Comparison of ENCODE assay signal across 8 mouse cellular contexts in the genomic region with DNA sequence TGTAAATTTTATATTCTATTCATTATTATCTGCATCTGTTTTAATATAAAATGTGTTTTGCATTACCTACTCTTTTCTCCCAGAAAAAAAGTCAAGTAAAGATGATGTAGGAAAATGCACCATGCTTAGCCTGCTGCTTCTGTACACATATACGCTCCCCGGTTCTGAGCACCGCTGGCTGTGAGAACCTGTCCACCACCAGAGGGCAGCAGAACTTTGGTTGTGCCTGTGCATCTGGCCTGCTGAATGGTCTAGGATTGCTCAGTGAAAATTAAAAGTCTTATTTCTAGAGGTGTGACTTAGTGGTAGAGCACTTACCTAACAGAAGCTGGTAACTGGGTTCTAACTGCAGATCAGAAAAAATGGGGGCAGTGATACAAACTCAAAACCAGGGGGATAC. TPM values are rescaled to one million over a fixed set of nuclear protein-coding genes. Genes with fewer than 3 reads are reported as not detected.
DNase-seq lines count a peak whose midpoint lies in the region; ATAC-seq lines count a peak whose summit lies in the region.

No protein-coding gene starts in this region.

- H3K27ac ChIP-seq in intestine, embryonic 15.5 days = no peak overlapping the region

- no peak overlapping the region for H3K4me3 ChIP-seq in intestine, embryonic 15.5 days (replicated peaks)

- peak; percentile 84 for ATAC-seq in intestine, embryonic 15.5 days

- intact Hi-C loops in left cerebral cortex, postnatal 14 days (cut with DNase I) = loop anchor here (5.0 kb wide), 3 partner anchors 51 to 236 kb away; no protein-coding TSS in a partner anchor

- 24% methylated on average over 3 of the region's 3 CpGs for WGBS in intestine, embryonic 15.5 days

- H3K9ac ChIP-seq in intestine, embryonic 15.5 days = no peak overlapping the region

- no peaks in the 10 kb centered on the region for H3K27me3 ChIP-seq in intestine, embryonic 15.5 days (replicated peaks)

- peaks cover 24% of the 10 kb centered on the region for H3K36me3 ChIP-seq in intestine, embryonic 15.5 days

- no peak overlapping the region for H3K4me2 ChIP-seq in intestine, embryonic 15.5 days (replicated peaks)

- H3K4me1 ChIP-seq in intestine, embryonic 15.5 days (replicated peaks) = peaks cover 13% of the 10 kb centered on the region

- DNase-seq in adrenal gland, adult 18-20 months (ENCODE audit: low spot score in 2 of 2) = peak; percentile 82 to 83
- peak; percentile 89 for DNase-seq in embryo, embryonic 11 days
- DNase-seq in gastrocnemius, postnatal 25 days = peak; percentile 64
- peak; percentile 94 to 95 for DNase-seq in left cerebral cortex, postnatal 14 days (ENCODE audit: low spot score in 2 of 2)
- peak; percentile 79 for DNase-seq in mesoderm, embryonic 11.5 days (ENCODE audit: low read depth, low spot score)
- peak; percentile 86 for DNase-seq in right cerebral cortex, postnatal 36 days (ENCODE audit: low spot score in 2 of 2)
- peak; percentile 69 to 79 for DNase-seq in urinary bladder, postnatal 36 days (ENCODE audit: low spot score in 2 of 2)

- no peaks in the 10 kb centered on the region for H3K9me3 ChIP-seq in intestine, embryonic 15.5 days

RNA-seq across cellular contexts. Expression of gene C1qtnf4, which starts 19.1 kb away (rescaled TPM):
- total RNA-seq in adrenal gland, adult 18-20 months (2021) = 1 to 10 TPM in 1 of 2 experiments, under 1 TPM in 1; 0.93 to 1.3 TPM
- total RNA-seq in gastrocnemius, postnatal 25 days (2021) = 1 to 10 TPM; 3.2 to 4.3 TPM
- polyA plus RNA-seq in intestine, embryonic 15.5 days (2015; fragmentation: Nextera tagmentation; extraction: Ambion mirVana) = 6.9 and 8.8 TPM in 2 replicates
- total RNA-seq in left cerebral cortex, postnatal 14 days (2021) = 100 to 1,000 TPM; 261 to 310 TPM

RNA-seq across cellular contexts. Expression of gene Mtch2, which starts 19.6 kb away (rescaled TPM):
- 100 to 1,000 TPM; 243 to 314 TPM for total RNA-seq in adrenal gland, adult 18-20 months (2021)
- 100 to 1,000 TPM; 164 to 165 TPM for total RNA-seq in gastrocnemius, postnatal 25 days (2021)
- polyA plus RNA-seq in intestine, embryonic 15.5 days (2015; fragmentation: Nextera tagmentation; extraction: Ambion mirVana) = 332 and 357 TPM in 2 replicates
- 100 to 1,000 TPM; 129 to 134 TPM for total RNA-seq in left cerebral cortex, postnatal 14 days (2021)

RNA-seq across cellular contexts. Expression of gene Kbtbd4, which starts 38.0 kb away (rescaled TPM):
- total RNA-seq in adrenal gland, adult 18-20 months (2021) = 10 to 100 TPM; 36.6 to 39.5 TPM
- total RNA-seq in gastrocnemius, postnatal 25 days (2021) = 10 to 100 TPM; 12.1 to 15.4 TPM
- polyA plus RNA-seq in intestine, embryonic 15.5 days (2015; fragmentation: Nextera tagmentation; extraction: Ambion mirVana) = 27.8 and 29.8 TPM in 2 replicates
- total RNA-seq in left cerebral cortex, postnatal 14 days (2021) = 10 to 100 TPM; 33.1 to 35.0 TPM

RNA-seq across cellular contexts. Expression of gene Ndufs3, which starts 38.1 kb away (rescaled TPM):
- total RNA-seq in adrenal gland, adult 18-20 months (2021) = 100 to 1,000 TPM; 419 to 469 TPM
- 100 to 1,000 TPM; 455 to 488 TPM for total RNA-seq in gastrocnemius, postnatal 25 days (2021)
- 276 and 282 TPM in 2 replicates for polyA plus RNA-seq in intestine, embryonic 15.5 days (2015; fragmentation: Nextera tagmentation; extraction: Ambion mirVana)
- total RNA-seq in left cerebral cortex, postnatal 14 days (2021) = 100 to 1,000 TPM; 224 to 244 TPM

Comparison
In these comparisons a context has a peak if more than half of its experiments do, and no peak if none do; other contexts are left out.
1. RNA of gene C1qtnf4, which starts 19.1 kb away (total RNA-seq): 261 to 310 TPM in left cerebral cortex, postnatal 14 days; 3.2 to 4.3 TPM in gastrocnemius, postnatal 25 days and 0.93 to 1.3 TPM in adrenal gland, adult 18-20 months; every median in the first group is over 10 times any median in the second.
2. Peak in every context shown above with its lines, with median percentiles within 50 percentile points of each other: DNase-seq.